Mouse (Mus musculus): Measurements from ENCODE around the gene Nrbf2. TPM values are rescaled to one million over a fixed set of nuclear protein-coding genes. Genes with fewer than 3 reads are reported as not detected.

The Nrbf2 gene
- polyA plus RNA-seq, 1 experiment = 8.5 TPM

- Histone ChIP-seq H3K4me1 (ENCODE audit: control insufficient read depth, insufficient read depth, insufficient read length) (no peaks in the 10 kb centered on the region; the same call in 1 of the 2 replicates), H3K4me3 (ENCODE audit: extremely low read depth, insufficient read depth, insufficient read length) (no peak overlapping the region), H3K27ac (ENCODE audit: insufficient read depth, low read length) (no peak overlapping the region), H3K36me3 (ENCODE audit: control insufficient read depth, insufficient read depth, low read length) (no peaks in the 10 kb centered on the region), H3K27me3 (ENCODE audit: control insufficient read depth, insufficient read depth, low read length) (no peaks in the 10 kb centered on the region)
- 87% methylated on average over 13 of the region's 13 CpGs for WGBS
- DNase-seq (ENCODE audit: low read depth in 1 of 2, low spot score in 2 of 2) = no peak
- TF ChIP-seq POLR2A (IDR thresholded peaks at IDR 0.05; ENCODE audit: low read depth, low read length) (no peak), CTCF (IDR thresholded peaks at IDR 0.05; ENCODE audit: extremely low read depth, insufficient read depth, insufficient read length, insufficient replicate concordance) (no peak)
Observed at GRCm38 (mm10) chr10:67319016-67319725, 34.1 kb upstream of the Nrbf2 start.

DNA sequence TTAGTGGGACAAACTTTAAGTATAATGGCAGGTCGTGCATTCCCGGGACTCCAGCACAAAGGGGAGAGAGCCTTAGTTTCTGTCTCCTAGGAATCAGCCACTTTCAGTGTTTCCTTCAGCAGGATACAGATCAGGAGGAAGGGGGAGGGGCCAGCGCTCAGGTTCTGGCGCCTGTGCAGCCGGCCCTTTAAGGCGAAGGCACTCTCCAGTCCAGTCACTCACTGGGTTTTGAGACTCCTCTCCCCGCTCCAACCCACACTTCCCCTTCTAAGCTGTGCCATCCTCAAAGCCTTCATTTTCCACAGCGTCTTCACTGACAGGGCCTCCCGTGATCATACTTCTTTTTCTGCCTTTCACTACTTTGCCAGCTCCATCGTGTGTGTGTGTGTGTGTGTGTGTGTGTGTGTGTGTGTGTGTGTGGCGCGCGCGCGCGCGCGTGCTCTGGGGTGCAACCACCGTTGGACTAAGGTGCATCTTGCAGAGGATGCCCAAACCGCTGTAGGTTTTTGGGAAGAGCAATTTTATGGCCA is 32.9 kb upstream of the Nrbf2 start:
- H3K4me1 ChIP-seq (ENCODE audit: control insufficient read depth, insufficient read depth, insufficient read length) = no peaks in the 10 kb centered on the region; the same call in 1 of the 2 replicates
- no peak for TF ChIP-seq POLR2A (IDR thresholded peaks at IDR 0.05; ENCODE audit: low read depth, low read length)
- TF ChIP-seq CTCF (IDR thresholded peaks at IDR 0.05; ENCODE audit: extremely low read depth, insufficient read depth, insufficient read length, insufficient replicate concordance) = no peak
- no peak overlapping the region for H3K27ac ChIP-seq (ENCODE audit: insufficient read depth, low read length)
- H3K36me3 ChIP-seq (ENCODE audit: control insufficient read depth, insufficient read depth, low read length) = no peaks in the 10 kb centered on the region
- WGBS = 7% methylated on average over 20 of the region's 20 CpGs
- no peak overlapping the region for H3K4me3 ChIP-seq (ENCODE audit: extremely low read depth, insufficient read depth, insufficient read length)
- no peaks in the 10 kb centered on the region for H3K27me3 ChIP-seq (ENCODE audit: control insufficient read depth, insufficient read depth, low read length)
- DNase-seq (ENCODE audit: low read depth in 1 of 2, low spot score in 2 of 2) = no peak

DNA sequence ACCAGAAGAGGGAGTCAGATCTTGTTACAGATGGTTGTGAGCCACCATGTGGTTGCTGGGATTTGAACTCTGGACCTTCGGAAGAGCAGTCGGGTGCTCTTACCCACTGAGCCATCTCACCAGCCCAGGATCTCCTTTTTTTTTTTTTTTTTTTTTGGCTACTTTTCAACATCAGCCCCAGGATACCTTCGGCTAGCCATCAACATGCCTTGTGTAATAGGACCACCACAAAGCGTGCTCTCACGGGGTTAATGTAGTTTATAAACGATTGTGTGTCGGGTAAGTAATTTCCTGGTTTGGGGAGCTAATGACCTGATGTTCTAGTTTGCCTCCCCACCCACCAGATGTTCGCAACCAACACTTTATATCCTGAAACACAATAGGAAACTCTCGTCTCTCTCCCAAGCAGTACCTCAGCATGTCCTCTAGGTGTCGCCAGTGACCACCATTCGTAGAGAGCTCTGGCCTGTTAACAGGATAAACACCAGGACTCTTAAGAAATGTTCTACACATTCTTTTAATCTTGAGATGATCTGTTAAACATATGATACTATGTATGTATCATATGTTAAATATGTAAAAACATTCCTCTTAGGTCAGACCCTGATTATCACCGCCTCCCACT is 29.8 kb upstream of the Nrbf2 start:
- Histone ChIP-seq H3K4me3 (ENCODE audit: extremely low read depth, insufficient read depth, insufficient read length) (no peak overlapping the region), H3K27ac (ENCODE audit: insufficient read depth, low read length) (no peak overlapping the region), H3K27me3 (ENCODE audit: control insufficient read depth, insufficient read depth, low read length) (no peaks in the 10 kb centered on the region), H3K4me1 (ENCODE audit: control insufficient read depth, insufficient read depth, insufficient read length) (peaks cover 4% of the 10 kb centered on the region; the same call in 1 of the 2 replicates), H3K36me3 (ENCODE audit: control insufficient read depth, insufficient read depth, low read length) (no peaks in the 10 kb centered on the region)
- TF ChIP-seq POLR2A (IDR thresholded peaks at IDR 0.05; ENCODE audit: low read depth, low read length) = no peak
- TF ChIP-seq CTCF (IDR thresholded peaks at IDR 0.05; ENCODE audit: extremely low read depth, insufficient read depth, insufficient read length, insufficient replicate concordance) = peak; percentile 87; the same call in 1 of the 2 replicates
- peak; percentile 34 to 46 for DNase-seq (ENCODE audit: low read depth in 1 of 2, low spot score in 2 of 2)
- WGBS = 22% methylated on average over 11 of the region's 12 CpGs

- H3K27me3 ChIP-seq (ENCODE audit: control insufficient read depth, insufficient read depth, low read length) = no peaks in the 10 kb centered on the region
- H3K4me1 ChIP-seq (ENCODE audit: control insufficient read depth, insufficient read depth, insufficient read length) = peaks cover 4% of the 10 kb centered on the region; the same call in 1 of the 2 replicates
- no peaks in the 10 kb centered on the region for H3K36me3 ChIP-seq (ENCODE audit: control insufficient read depth, insufficient read depth, low read length)
- no peak for DNase-seq (ENCODE audit: low read depth in 1 of 2, low spot score in 2 of 2)
- TF ChIP-seq POLR2A (IDR thresholded peaks at IDR 0.05; ENCODE audit: low read depth, low read length) = no peak
- no peak for TF ChIP-seq CTCF (IDR thresholded peaks at IDR 0.05; ENCODE audit: extremely low read depth, insufficient read depth, insufficient read length, insufficient replicate concordance)
- 58% methylated on average over 6 of the region's 6 CpGs for WGBS
- no peak overlapping the region for H3K27ac ChIP-seq (ENCODE audit: insufficient read depth, low read length)
- H3K4me3 ChIP-seq (ENCODE audit: extremely low read depth, insufficient read depth, insufficient read length) = no peak overlapping the region
Observed at GRCm38 (mm10) chr10:67312456-67312855, 27.4 kb upstream of the Nrbf2 start.

GRCm38 (mm10) chr10:67311277-67311959 is 26.3 kb upstream of the Nrbf2 start:
- no peaks in the 10 kb centered on the region for H3K27me3 ChIP-seq (ENCODE audit: control insufficient read depth, insufficient read depth, low read length)
- H3K36me3 ChIP-seq (ENCODE audit: control insufficient read depth, insufficient read depth, low read length) = no peaks in the 10 kb centered on the region
- TF ChIP-seq POLR2A (IDR thresholded peaks at IDR 0.05; ENCODE audit: low read depth, low read length) (no peak), CTCF (IDR thresholded peaks at IDR 0.05; ENCODE audit: extremely low read depth, insufficient read depth, insufficient read length, insufficient replicate concordance) (peak; percentile 57; the same call in 1 of the 2 replicates)
- no peak overlapping the region for H3K27ac ChIP-seq (ENCODE audit: insufficient read depth, low read length)
- peak; percentile 38 to 57 for DNase-seq (ENCODE audit: low read depth in 1 of 2, low spot score in 2 of 2)
- H3K4me3 ChIP-seq (ENCODE audit: extremely low read depth, insufficient read depth, insufficient read length) = no peak overlapping the region
- H3K4me1 ChIP-seq (ENCODE audit: control insufficient read depth, insufficient read depth, insufficient read length) = peaks cover 4% of the 10 kb centered on the region; the same call in 1 of the 2 replicates
- 16% methylated on average over 9 of the region's 9 CpGs for WGBS

GRCm38 (mm10) chr10:67309483-67310138 is 24.5 kb upstream of the Nrbf2 start:
- TF ChIP-seq CTCF (IDR thresholded peaks at IDR 0.05; ENCODE audit: extremely low read depth, insufficient read depth, insufficient read length, insufficient replicate concordance) = no peak
- TF ChIP-seq POLR2A (IDR thresholded peaks at IDR 0.05; ENCODE audit: low read depth, low read length) = no peak
- Histone ChIP-seq H3K27ac (ENCODE audit: insufficient read depth, low read length) (no peak overlapping the region), H3K27me3 (ENCODE audit: control insufficient read depth, insufficient read depth, low read length) (no peaks in the 10 kb centered on the region), H3K4me1 (ENCODE audit: control insufficient read depth, insufficient read depth, insufficient read length) (peaks cover 4% of the 10 kb centered on the region; the same call in 1 of the 2 replicates), H3K36me3 (ENCODE audit: control insufficient read depth, insufficient read depth, low read length) (no peaks in the 10 kb centered on the region), H3K4me3 (ENCODE audit: extremely low read depth, insufficient read depth, insufficient read length) (no peak overlapping the region)
- no peak for DNase-seq (ENCODE audit: low read depth in 1 of 2, low spot score in 2 of 2)
- WGBS = 90% methylated on average over 7 of the region's 7 CpGs

Data from spleen, adult 2 months (tissue).